ENCODE assay signal across 8 mouse cellular contexts in the genomic region with DNA sequence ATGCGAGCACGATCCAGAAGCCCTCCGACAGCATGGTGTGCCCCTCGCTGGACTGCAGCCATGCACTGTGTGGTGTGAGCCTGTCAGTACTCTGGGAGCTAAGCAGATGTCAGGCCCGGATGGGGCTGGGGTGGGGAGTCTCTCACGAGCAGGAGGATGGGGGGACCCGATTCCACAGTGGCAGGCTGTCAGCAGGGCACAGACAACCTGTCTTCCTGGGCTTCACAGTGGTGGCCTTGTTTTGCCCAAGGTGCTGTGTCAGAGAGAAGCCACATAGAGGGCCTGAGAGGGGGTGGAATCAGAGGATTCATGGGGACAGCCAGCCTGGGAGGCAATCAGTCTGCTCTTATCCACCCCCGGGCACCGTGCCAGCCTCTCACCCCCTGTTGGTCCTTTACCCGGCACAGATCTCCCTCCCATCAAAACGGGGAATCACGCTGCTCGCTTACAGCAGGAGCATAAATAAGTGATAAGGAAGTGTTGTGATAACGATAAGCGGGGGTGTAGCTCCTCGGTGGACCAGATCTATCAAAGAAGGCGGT. TPM values are rescaled to one million over a fixed set of nuclear protein-coding genes. Genes with fewer than 3 reads are reported as not detected.
DNase-seq lines count a peak whose midpoint lies in the region; ATAC-seq and TF ChIP-seq lines count a peak whose summit lies in the region.
"Had no signal": no experiment of that assay in that cellular context is flagged by ENCODE, and none has a peak within 500 bp of the region (broad histone marks: within the 10 kb centered on the region; RNA-seq: fewer than 3 reads in every experiment).

No protein-coding gene starts in this region.

- H3K9ac ChIP-seq in forebrain, embryonic 15.5 days (replicated peaks) = no peak overlapping the region
- peak overlapping the region; percentile 39 for H3K9ac ChIP-seq in midbrain, embryonic 16.5 days (ENCODE audit: low read depth, low read length)
- H3K9ac ChIP-seq: limb, embryonic 13.5 days had no signal

- intact Hi-C loops in left cerebral cortex, postnatal 14 days (cut with DNase I) = no loop called here
- intact Hi-C loops in left cerebral cortex, postnatal 25 days (cut with DNase I) = no loop called here

- no peaks in the 10 kb centered on the region for H3K9me3 ChIP-seq in forebrain, embryonic 15.5 days
- no peaks in the 10 kb centered on the region for H3K9me3 ChIP-seq in midbrain, embryonic 16.5 days (replicated peaks; ENCODE audit: control insufficient read depth, low read length, poor library complexity, severe bottlenecking)
- H3K9me3 ChIP-seq: limb, embryonic 13.5 days had no signal

- WGBS in cerebellum, adult 2 months = 16% methylated on average over 17 of the region's 17 CpGs
- 23% methylated on average over 17 of the region's 17 CpGs for WGBS in forebrain, embryonic 15.5 days
- 40% methylated on average over 17 of the region's 17 CpGs for WGBS in midbrain, embryonic 16.5 days

- no peaks in the 10 kb centered on the region for H3K27me3 ChIP-seq in cerebellum, adult 2 months (ENCODE audit: control insufficient read depth, insufficient read depth, low read length)
- no peaks in the 10 kb centered on the region for H3K27me3 ChIP-seq in forebrain, embryonic 15.5 days
- H3K27me3 ChIP-seq in midbrain, embryonic 16.5 days (ENCODE audit: control insufficient read depth, insufficient read depth, low read depth, low read length) = no peaks in the 10 kb centered on the region

- TF ChIP-seq POLR2A in cerebellum, adult 2 months (IDR thresholded peaks at IDR 0.05; ENCODE audit: borderline replicate concordance, insufficient read depth, low read length) = no peak

- peak; percentile 67 to 68 for DNase-seq in left cerebral cortex, postnatal 14 days (ENCODE audit: low spot score in 2 of 2)
- no peak for DNase-seq in left cerebral cortex, postnatal 25 days (ENCODE audit: low spot score in 2 of 2)
- peak; percentile 59 to 61 for DNase-seq in cerebellum, adult 2 months
- DNase-seq in kidney, adult 8-10 months = no peak
- no peak for DNase-seq in spleen, postnatal 36 days (ENCODE audit: low spot score in 2 of 2)

- TF ChIP-seq CTCF in cerebellum, adult 2 months (IDR thresholded peaks at IDR 0.05; ENCODE audit: borderline replicate concordance, insufficient read depth, low read depth, low read length) = no peak

- H3K4me2 ChIP-seq in forebrain, embryonic 15.5 days (replicated peaks) = peak overlapping the region; percentile 23
- peak overlapping the region; percentile 23; the same call in 1 of the 2 replicates for H3K4me2 ChIP-seq in midbrain, embryonic 16.5 days (ENCODE audit: low read length)
- H3K4me2 ChIP-seq: limb, embryonic 13.5 days had no signal

- ATAC-seq in forebrain, embryonic 15.5 days (replicated peaks) = peak; percentile 88
- peak; percentile 79 for ATAC-seq in midbrain, embryonic 16.5 days

- H3K36me3 ChIP-seq in forebrain, embryonic 15.5 days = no peaks in the 10 kb centered on the region
- H3K36me3 ChIP-seq in midbrain, embryonic 16.5 days (ENCODE audit: control insufficient read depth, insufficient read depth, low read length) = no peaks in the 10 kb centered on the region

- peaks cover 17% of the 10 kb centered on the region for H3K4me1 ChIP-seq in cerebellum, adult 2 months (ENCODE audit: control insufficient read depth, insufficient read depth, low read length)
- H3K4me1 ChIP-seq in forebrain, embryonic 15.5 days = peaks cover 65% of the 10 kb centered on the region
- peaks cover 42% of the 10 kb centered on the region for H3K4me1 ChIP-seq in midbrain, embryonic 16.5 days (ENCODE audit: control insufficient read depth, insufficient read depth, low read length)

- H3K27ac ChIP-seq in cerebellum, adult 2 months (ENCODE audit: insufficient read depth, low read length) = no peak overlapping the region
- peak overlapping the region; percentile 79 for H3K27ac ChIP-seq in forebrain, embryonic 15.5 days (replicated peaks)
- peak overlapping the region; percentile 70 for H3K27ac ChIP-seq in midbrain, embryonic 16.5 days (ENCODE audit: low read length)
- H3K27ac ChIP-seq: limb, embryonic 13.5 days had no signal

- no peak overlapping the region for H3K4me3 ChIP-seq in cerebellum, adult 2 months (replicated peaks; ENCODE audit: insufficient read depth, low read depth, low read length)
- no peak overlapping the region for H3K4me3 ChIP-seq in forebrain, embryonic 15.5 days
- no peak overlapping the region for H3K4me3 ChIP-seq in midbrain, embryonic 16.5 days (ENCODE audit: low read depth, low read length)
- H3K4me3 ChIP-seq: limb, embryonic 13.5 days had no signal

RNA-seq across cellular contexts. Expression of a gene that starts 53.2 kb away (rescaled TPM):
- 1 to 10 TPM; 1.1 to 1.4 TPM for total RNA-seq in left cerebral cortex, postnatal 14 days (2021)
- total RNA-seq in left cerebral cortex, postnatal 25 days (2021) = 1 to 10 TPM; 2.1 to 2.3 TPM
- polyA plus RNA-seq in cerebellum, adult 2 months (2012; rRNA removed) = 0.95 and 1.5 TPM in 2 replicates
- polyA plus RNA-seq in forebrain, embryonic 15.5 days (2015; fragmentation: Nextera tagmentation; extraction: Ambion mirVana) = 2.6 and 3.1 TPM in 2 replicates
- polyA plus RNA-seq in midbrain, embryonic 16.5 days (2015; fragmentation: Nextera tagmentation; extraction: Ambion mirVana) = 2.7 and 3.0 TPM in 2 replicates

Comparison
In these comparisons a context has a peak if more than half of its experiments do, and no peak if none do; other contexts are left out.
1. DNase-seq: peak in left cerebral cortex, postnatal 14 days (2 of 2) and cerebellum, adult 2 months (2 of 2); none in left cerebral cortex, postnatal 25 days (0 of 2), kidney, adult 8-10 months (0 of 2) and spleen, postnatal 36 days (0 of 2).